Mouse (Mus musculus): ENCODE data around the gene Fbxo21. TPM values are rescaled to one million over a fixed set of nuclear protein-coding genes. Genes with fewer than 3 reads are reported as not detected.

Fbxo21 gene
- total RNA-seq, 2 experiments from 2014 or later, result 124 to 130 TPM

DNA sequence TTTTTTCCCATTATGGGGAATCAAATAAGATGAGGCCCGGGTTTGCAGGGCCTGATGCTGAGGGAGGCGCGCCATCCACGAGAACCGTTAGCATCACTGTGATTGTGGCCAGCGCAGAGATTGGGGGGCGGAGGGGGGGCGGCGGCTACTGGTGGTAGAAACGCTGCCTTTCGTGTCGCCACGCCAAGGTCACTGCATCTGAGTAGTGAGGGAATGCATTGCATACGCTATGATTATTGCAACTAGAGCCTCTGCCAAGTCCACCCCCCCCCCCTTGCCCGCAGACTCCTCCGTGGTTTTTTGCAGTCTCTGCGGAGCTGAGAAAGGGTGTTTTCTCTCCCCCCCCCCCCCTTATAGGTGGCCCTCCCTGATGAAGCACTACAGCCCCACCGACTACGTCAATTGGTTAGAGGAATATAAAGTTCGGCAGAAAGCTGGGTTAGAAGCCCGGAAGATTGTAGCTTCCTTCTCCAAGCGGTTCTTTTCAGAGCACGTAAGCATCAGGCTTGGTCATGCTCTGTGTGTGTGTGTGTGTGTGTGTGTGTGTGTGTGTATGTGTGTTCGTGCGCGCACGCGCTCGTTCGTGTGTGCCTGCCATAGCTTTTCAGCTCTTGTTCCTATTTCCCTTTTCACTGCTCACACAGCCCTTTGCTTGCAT lies 1.1 kb downstream of the Fbxo21 start:
- peak; percentile 40 to 55 for DNase-seq (ENCODE audit: extremely low spot score in 1 of 2, low spot score in 2 of 2)
- intact Hi-C loops (cut with DNase I), result no loop called here

- DNase-seq (ENCODE audit: extremely low spot score in 1 of 2, low spot score in 2 of 2), result no peak
- intact Hi-C loops (cut with DNase I), result no loop called here
These were observed 1.7 kb downstream of the Fbxo21 start for GRCm38 (mm10) chr5:117978159-117978697.

DNA sequence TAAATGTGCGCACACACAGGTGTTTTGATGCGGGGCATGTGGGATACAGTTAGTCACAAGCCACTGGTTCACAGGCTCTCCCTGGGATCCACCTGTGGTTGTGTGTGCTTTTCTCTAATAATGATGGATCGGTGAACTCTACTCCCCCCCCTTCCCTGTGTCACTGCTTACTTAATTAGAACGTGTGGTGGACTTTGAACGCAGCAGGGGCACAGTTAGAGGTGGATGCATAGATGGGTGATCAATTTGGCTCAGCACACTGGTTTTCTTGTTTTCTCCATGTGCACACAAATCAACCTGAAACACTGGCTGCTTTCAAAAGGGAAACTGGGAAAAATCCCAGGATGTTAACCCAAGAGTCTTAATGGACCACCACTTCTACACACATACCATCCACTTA lies 2.6 kb downstream of the Fbxo21 start:
- no peak for DNase-seq (ENCODE audit: extremely low spot score in 1 of 2, low spot score in 2 of 2)
- intact Hi-C loops (cut with DNase I), result no loop called here

GRCm38 (mm10) chr5:117980921-117981320 lies 4.4 kb downstream of the Fbxo21 start:
- intact Hi-C loops (cut with DNase I), result no loop called here
- DNase-seq (ENCODE audit: extremely low spot score in 1 of 2, low spot score in 2 of 2), result no peak

DNA sequence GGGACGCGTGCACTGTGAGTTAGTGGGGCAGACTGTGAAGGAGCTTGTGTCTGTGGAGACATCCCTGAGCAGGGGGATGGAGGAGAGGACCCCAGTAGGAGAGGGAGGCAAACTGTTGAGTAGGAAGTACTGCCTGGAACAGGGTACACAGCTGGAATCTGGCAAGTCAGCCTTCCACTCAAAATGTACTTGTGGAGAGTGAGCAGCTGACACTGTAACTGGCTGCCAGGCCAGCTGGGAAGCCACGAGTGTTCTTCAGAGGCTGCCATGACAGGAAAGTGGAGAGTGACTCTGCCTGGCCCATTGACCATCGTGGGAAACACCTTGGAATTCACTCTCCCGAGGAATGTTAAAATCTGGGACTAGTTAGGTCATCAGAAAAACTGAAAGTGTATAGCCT lies 5.4 kb downstream of the Fbxo21 start:
- no peak for DNase-seq (ENCODE audit: extremely low spot score in 1 of 2, low spot score in 2 of 2)
- intact Hi-C loops (cut with DNase I), result no loop called here

- intact Hi-C loops (cut with DNase I), result no loop called here
- no peak for DNase-seq (ENCODE audit: extremely low spot score in 1 of 2, low spot score in 2 of 2)
These were observed 9.8 kb downstream of the Fbxo21 start for GRCm38 (mm10) chr5:117986327-117986726.

DNA sequence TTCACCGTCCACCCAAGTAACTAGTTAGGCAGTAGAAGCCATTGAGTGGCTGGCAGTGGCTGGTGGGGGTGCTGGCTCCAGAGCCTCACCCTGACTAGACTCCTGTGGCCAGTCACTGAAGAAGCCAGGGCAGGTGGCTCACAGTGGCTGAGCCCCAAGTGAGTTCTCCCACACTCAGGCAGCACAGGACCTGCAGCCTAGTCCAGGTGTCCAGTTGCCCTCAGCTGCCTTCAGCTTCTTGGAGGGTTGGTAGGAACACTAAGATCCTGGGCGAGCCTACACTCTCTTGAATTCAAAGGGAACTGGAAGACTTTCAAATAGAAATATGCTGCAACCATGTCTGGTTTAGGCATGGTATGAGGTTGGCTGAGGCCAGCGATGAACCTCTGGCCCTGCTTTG lies 11.4 kb downstream of the Fbxo21 start:
- intact Hi-C loops (cut with DNase I), result no loop called here

GRCm38 (mm10) chr5:117988367-117988766 lies 11.8 kb downstream of the Fbxo21 start:
- DNase-seq (ENCODE audit: extremely low spot score in 1 of 2, low spot score in 2 of 2), result no peak
- intact Hi-C loops (cut with DNase I), result no loop called here

More for the DNA sequence above, 11.4 kb downstream of the Fbxo21 start:
- no peak for DNase-seq (ENCODE audit: extremely low spot score in 1 of 2, low spot score in 2 of 2)

DNA sequence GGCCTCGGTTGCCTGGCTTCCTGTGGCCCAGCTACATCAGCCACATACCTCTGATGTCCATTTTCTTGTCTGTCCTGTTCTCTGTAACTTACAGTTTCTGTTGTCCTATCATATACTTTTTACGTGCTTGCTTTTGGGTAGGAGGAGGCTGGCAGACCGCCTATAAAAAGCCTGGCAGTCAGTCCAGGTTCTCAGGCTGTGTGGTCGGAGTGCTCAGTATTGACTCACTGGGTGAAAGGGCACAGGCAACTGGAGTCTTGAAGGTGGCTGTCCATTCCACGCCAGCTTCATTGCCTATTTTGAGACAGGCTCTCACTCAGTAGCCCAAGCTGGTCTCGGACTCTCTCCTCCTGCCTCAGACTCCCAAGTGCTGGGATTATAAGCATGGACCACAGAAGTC lies 13.2 kb downstream of the Fbxo21 start:
- intact Hi-C loops (cut with DNase I), result no loop called here
- no peak for DNase-seq (ENCODE audit: extremely low spot score in 1 of 2, low spot score in 2 of 2)

- intact Hi-C loops (cut with DNase I), result no loop called here
- no peak for DNase-seq (ENCODE audit: extremely low spot score in 1 of 2, low spot score in 2 of 2)
These were observed 14.4 kb downstream of the Fbxo21 start for GRCm38 (mm10) chr5:117990957-117991356.

DNA sequence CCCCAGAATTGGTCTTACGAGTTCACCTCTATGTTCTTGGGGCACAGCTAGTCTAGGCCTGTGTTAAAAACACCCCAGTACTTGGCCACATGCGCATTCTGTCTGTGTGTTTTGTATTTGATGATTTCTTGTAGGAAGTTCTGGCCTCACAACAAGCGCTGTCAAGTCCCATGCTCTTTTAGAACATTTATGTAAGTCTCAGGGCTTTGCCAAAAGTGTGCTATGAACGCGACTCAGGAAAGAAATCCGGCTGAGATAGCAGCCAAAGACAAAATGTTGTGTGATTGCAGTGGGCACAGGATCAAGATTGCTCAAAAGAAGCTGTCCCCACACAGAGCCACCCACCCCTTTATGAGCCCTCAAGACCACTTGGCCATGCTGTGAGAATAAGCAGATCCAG lies 17.0 kb downstream of the Fbxo21 start:
- intact Hi-C loops (cut with DNase I), result no loop called here
- no peak for DNase-seq (ENCODE audit: extremely low spot score in 1 of 2, low spot score in 2 of 2)

DNA sequence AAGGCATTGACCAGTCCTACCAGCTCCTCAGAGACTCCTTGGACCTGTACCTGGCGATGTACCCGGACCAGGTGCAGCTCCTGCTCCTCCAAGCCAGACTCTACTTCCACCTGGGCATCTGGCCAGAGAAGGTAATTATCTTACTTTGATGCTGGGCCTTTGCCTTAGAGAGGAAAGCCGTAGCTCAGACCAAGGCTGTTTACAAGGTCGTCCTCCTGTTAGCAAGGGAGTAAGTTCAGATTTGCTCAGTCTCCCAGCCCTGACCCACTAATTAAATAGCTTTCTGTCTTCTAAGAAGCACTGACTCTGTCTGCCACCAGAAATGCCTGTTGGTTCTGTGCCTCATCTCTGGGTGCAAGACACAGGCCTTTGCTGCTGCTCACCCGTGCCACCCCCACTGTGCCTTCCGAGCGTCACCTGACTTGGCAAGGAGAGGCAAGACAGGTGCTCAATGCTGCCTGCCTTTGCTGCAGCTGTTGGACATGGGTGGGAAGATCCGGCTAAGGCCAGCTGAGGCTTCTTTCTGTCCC lies 18.9 kb downstream of the Fbxo21 start:
- DNase-seq (ENCODE audit: extremely low spot score in 1 of 2, low spot score in 2 of 2), result no peak
- intact Hi-C loops (cut with DNase I), result no loop called here

DNA sequence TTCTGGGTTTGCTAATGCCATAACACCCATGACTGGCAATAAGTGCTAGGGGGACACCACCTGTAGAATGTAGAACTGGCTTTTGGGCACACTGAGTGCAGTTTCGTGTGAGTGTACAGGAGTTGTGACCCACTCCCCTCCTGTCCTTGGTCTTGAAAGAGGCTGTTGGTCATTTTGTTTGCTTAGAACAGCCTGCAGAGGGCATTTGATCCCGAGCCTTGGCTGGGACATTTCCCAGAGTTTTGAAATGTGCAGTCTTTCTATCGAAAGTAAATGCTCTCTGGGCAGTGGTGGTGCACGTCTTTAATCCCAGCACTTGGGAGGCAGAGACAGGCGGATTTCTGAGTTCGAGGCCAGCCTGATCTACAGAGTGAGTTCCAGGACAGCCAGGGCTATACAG lies 19.4 kb downstream of the Fbxo21 start:
- DNase-seq (ENCODE audit: extremely low spot score in 1 of 2, low spot score in 2 of 2), result no peak
- intact Hi-C loops (cut with DNase I), result no loop called here

DNA sequence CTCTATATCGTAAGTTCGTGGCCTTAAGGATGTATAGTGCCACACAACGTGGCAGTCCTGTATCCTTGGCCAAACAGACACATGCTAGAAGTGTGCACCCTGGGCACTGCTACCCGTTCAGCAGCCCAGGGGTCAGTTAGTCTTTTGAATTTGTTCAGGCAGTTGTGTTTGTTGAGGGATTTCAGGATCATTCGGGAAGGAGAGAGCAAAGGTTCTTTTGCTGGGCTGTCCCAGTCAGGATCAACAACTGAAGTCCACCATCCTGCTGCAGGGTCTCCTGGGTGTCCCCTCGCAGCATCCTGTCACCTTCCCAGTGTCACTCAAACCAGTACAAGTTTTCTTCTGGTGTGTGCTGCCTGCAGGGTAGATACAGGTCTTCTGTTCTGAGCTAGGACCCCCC lies 20.1 kb downstream of the Fbxo21 start:
- intact Hi-C loops (cut with DNase I), result no loop called here
- DNase-seq (ENCODE audit: extremely low spot score in 1 of 2, low spot score in 2 of 2), result no peak

- intact Hi-C loops (cut with DNase I), result no loop called here
- DNase-seq (ENCODE audit: extremely low spot score in 1 of 2, low spot score in 2 of 2), result no peak
These were observed 21.0 kb downstream of the Fbxo21 start for GRCm38 (mm10) chr5:117997434-117997970.

DNA sequence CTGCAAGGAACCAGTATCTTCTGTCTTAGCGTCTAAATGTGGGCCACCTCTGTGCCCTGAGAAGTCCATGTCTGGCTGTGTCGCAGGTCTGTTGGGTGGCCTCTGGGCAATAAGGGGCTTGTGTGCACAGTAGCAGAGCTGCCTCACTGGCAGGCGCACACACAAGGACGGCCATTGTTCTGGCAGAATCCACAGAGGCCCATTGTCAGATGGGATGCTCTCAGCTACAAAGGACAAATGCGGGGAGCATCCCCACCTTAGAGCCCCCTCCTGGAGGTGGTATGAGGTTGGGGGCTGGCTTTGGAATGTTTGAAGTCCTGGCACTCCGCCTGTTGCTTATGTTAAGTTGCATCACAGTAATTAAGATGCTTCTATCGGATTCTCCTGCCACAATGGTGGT lies 22.5 kb downstream of the Fbxo21 start:
- intact Hi-C loops (cut with DNase I), result no loop called here
- DNase-seq (ENCODE audit: extremely low spot score in 1 of 2, low spot score in 2 of 2), result no peak

GRCm38 (mm10) chr5:117999584-117999983 lies 23.1 kb downstream of the Fbxo21 start:
- intact Hi-C loops (cut with DNase I), result no loop called here
- DNase-seq (ENCODE audit: extremely low spot score in 1 of 2, low spot score in 2 of 2), result no peak

DNA sequence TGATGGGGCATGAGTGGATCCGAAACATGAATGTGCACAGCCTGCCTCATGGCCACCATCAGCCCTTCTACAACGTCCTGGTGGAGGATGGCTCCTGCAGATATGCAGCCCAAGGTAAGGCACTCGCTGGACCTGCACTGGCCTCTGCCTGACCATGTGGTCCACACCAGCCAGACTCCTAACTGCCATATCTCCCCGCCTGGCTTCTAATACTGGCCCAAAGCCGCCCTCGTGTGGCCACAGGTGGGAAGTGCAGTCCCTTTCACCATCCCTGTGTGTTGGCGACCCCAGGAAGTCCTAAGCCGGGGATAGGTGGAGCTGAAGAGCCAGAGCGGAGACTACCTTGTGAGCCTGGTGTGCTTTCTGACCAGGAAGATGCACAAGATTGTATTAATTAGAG lies 25.5 kb downstream of the Fbxo21 start:
- peak; percentile 49 to 75 for DNase-seq (ENCODE audit: extremely low spot score in 1 of 2, low spot score in 2 of 2)
- intact Hi-C loops (cut with DNase I), result loop anchor here (2.0 kb wide), 1 partner anchor 67 kb away; no protein-coding TSS in a partner anchor

DNA sequence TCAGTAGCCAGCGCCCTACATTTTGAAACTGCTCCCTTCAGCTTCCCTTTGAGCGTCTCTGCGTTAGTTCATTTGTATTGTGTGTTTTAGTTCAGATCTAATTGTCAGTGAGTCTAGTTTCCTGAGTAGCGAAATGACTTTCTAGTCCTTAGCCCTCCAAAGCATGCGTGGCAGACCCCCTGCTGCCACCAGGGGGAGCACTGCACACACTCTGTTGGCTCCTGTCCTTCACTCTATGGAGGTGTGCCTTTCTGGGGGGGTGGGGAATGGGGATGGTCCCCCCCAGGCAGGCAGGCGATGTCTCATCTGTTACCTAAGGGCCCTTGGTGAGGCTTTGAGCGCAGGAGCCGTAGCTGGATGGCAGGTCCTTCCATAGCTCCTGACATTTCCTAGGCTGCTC lies 28.1 kb downstream of the Fbxo21 start:
- peak; percentile 46 to 76 for DNase-seq (ENCODE audit: extremely low spot score in 1 of 2, low spot score in 2 of 2)
- intact Hi-C loops (cut with DNase I), result no loop called here

- DNase-seq (ENCODE audit: extremely low spot score in 1 of 2, low spot score in 2 of 2), result no peak
- intact Hi-C loops (cut with DNase I), result no loop called here
These were observed 29.2 kb downstream of the Fbxo21 start for GRCm38 (mm10) chr5:118005728-118006127.

All from left cerebral cortex, postnatal 10 days (tissue).